Mouse (Mus musculus): ENCODE results near the gene Mms22l.

- TF ChIP-seq CTCF (IDR thresholded peaks at IDR 0.05; ENCODE audit: low read depth), result peak; percentile 64
- TF ChIP-seq EP300 (optimal IDR thresholded peaks at IDR 0.05), result no peak
Measured at GRCm38 (mm10) chr4:24544677-24545151, 48.5 kb downstream of the Mms22l start.

Measured in stomach, postnatal 0 days (tissue).